Mouse (Mus musculus) midbrain, embryonic 14.5 days (tissue): Measurements from ENCODE around the gene Pip5k1a. TPM values are rescaled to one million over a fixed set of nuclear protein-coding genes. Genes with fewer than 3 reads are reported as not detected.

Source experiments
- ATAC-seq: fragments of 200-750 bp; cut with Nextera tagmentation; 2 replicates; pipeline ENCODE4 v1.8.0; 2017; ENCODE audit warnings: moderate number of reproducible peaks, moderate library complexity; ENCODE audit not compliant: low FRiP score, low TSS enrichment
- DNase-seq: peaks from one replicate; pipeline ENCODE4 v3.0.0-alpha.2; 2015
- H3K27ac ChIP-seq: fragments of 300-500 bp; sonication (generic); replicated peaks from 2 replicates; pipeline ENCODE4 v1.5.1; 2014; ENCODE audit warnings: mild to moderate bottlenecking, low read depth, low read length, moderate library complexity
- H3K27me3 ChIP-seq: fragments of 300-500 bp; sonication (generic); 2 replicates; pipeline ENCODE4 v1.6.1; 2014; ENCODE audit warnings: low read length, control low read depth, mixed read lengths; ENCODE audit not compliant: control insufficient read depth, insufficient read depth
- H3K36me3 ChIP-seq: fragments of 300-500 bp; sonication (generic); 2 replicates; pipeline ENCODE4 v1.6.1; 2014; ENCODE audit warnings: low read length, control low read depth; ENCODE audit not compliant: control insufficient read depth, insufficient read depth
- H3K4me1 ChIP-seq: fragments of 300-500 bp; sonication (generic); 2 replicates; pipeline ENCODE4 v1.6.1; 2014; ENCODE audit warnings: mild to moderate bottlenecking, antibody characterized with exemption, low read length, control low read depth; ENCODE audit not compliant: control insufficient read depth, insufficient read depth
- H3K4me2 ChIP-seq: fragments of 300-500 bp; sonication (generic); 2 replicates; pipeline ENCODE4 v1.6.1; 2014; ENCODE audit warnings: mild to moderate bottlenecking, low read length, moderate library complexity
- H3K4me3 ChIP-seq: fragments of 300-500 bp; sonication (generic); replicated peaks from 2 replicates; pipeline ENCODE4 v1.5.1; 2014; ENCODE audit warnings: low read depth, low read length
- H3K9ac ChIP-seq: fragments of 300-500 bp; sonication (generic); replicated peaks from 2 replicates; pipeline ENCODE4 v1.6.1; 2014; ENCODE audit warnings: mild to moderate bottlenecking, low read length, moderate library complexity
- H3K9me3 ChIP-seq: fragments of 300-500 bp; sonication (generic); 2 replicates; pipeline ENCODE4 v1.6.1; 2016; ENCODE audit warnings: low read length, control low read depth, mixed read lengths; ENCODE audit not compliant: control insufficient read depth
- WGBS: fragments of 180-500 bp; shearing (Covaris S2); extraction: QIAGEN DNeasy Blood & Tissue Kit; methylation state at CpG from one replicate; pipeline ENCODE4 v1.1.7; 2014; 5-methylcytosine and 5-hydroxymethylcytosine counted together
- polyA plus RNA-seq: library from polyadenylated mRNA; unstranded; fragments of >200 nt; fragmentation: Nextera tagmentation; extraction: Ambion mirVana; gene quantifications from 2 replicates; pipeline ENCODE4 v1.2.1, GENCODE M21; 2014

Gene Pip5k1a
- polyA plus RNA-seq, 1 experiment from 2014 or later: 15.0 TPM

- Histone ChIP-seq H3K4me2 (no peak overlapping the region), H3K4me3 (no peak overlapping the region), H3K27ac (no peak overlapping the region), H3K36me3 (peaks cover 23% of the 10 kb centered on the region), H3K27me3 (no peaks in the 10 kb centered on the region), H3K4me1 (peaks cover 9% of the 10 kb centered on the region), H3K9me3 (no peaks in the 10 kb centered on the region), H3K9ac (no peak overlapping the region)
- ATAC-seq (no peak), DNase-seq (no peak)
- 89% methylated on average over 5 of the region's 5 CpGs for WGBS
Observed at GRCm38 (mm10) chr3:95130081-95130480, 23.4 kb upstream of the Pip5k1a start.

DNA sequence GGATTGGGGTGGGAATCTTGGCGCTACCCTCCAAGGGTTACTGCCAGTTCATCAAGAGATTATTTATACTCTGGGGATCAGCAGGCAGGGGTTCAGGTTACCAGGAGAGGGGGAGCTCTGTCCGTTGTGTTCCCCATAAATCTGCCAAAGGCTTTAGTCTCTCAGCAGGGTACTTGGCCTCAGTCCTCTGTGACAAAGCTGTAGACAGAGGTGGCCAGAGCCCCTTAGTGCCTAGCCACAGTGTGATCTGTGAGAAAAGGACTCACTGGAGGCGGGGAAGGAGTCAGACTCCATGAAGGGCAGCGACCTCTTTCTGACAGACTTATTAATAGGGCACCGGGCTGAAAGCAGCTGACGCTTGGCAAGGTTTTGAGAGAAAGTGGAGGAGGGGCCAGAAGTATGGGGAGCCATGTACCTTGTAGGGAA, 22.5 kb upstream of the Pip5k1a start:
- peaks cover 6% of the 10 kb centered on the region for H3K4me1 ChIP-seq
- no peak overlapping the region for H3K9ac ChIP-seq
- H3K4me2 ChIP-seq: no peak overlapping the region
- H3K36me3 ChIP-seq: peaks cover 23% of the 10 kb centered on the region
- no peak overlapping the region for H3K27ac ChIP-seq
- no peak overlapping the region for H3K4me3 ChIP-seq
- ATAC-seq (no peak), DNase-seq (no peak)
- no peaks in the 10 kb centered on the region for H3K27me3 ChIP-seq
- WGBS: 54% methylated on average over 6 of the region's 6 CpGs
- no peaks in the 10 kb centered on the region for H3K9me3 ChIP-seq

DNA sequence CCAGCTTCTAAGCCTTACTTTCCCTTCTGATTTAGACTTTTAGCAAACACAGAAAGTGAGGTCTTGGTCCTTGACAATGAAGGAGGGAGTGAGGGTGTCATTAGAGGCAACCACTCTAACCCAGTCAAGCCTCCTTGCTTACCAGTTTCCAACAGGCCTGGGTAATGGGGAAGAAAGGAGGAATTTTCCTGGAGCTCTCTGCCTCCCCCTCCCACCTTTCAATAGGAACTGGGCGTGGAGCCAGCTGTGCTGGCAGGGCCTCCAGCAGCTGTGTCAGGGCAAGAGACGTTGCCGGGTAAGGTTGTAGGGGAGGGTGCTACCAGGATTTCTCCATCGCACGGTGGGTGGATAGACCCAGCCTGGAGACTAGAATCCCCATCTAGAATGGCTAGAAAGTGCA, 18.2 kb upstream of the Pip5k1a start:
- no peak overlapping the region for H3K4me2 ChIP-seq
- H3K9me3 ChIP-seq: no peaks in the 10 kb centered on the region
- ATAC-seq (peak; percentile 31; the same call in 1 of the 2 replicates), DNase-seq (peak; percentile 63)
- 41% methylated on average over 5 of the region's 5 CpGs for WGBS
- H3K4me1 ChIP-seq: no peaks in the 10 kb centered on the region
- H3K9ac ChIP-seq: no peak overlapping the region
- no peaks in the 10 kb centered on the region for H3K27me3 ChIP-seq
- peaks cover 42% of the 10 kb centered on the region for H3K36me3 ChIP-seq
- no peak overlapping the region for H3K27ac ChIP-seq
- no peak overlapping the region for H3K4me3 ChIP-seq

GRCm38 (mm10) chr3:95124246-95124645, 17.5 kb upstream of the Pip5k1a start, which contains the start of gene Tmod4:
TSS of gene Tmod4 (plus strand) at chr3:95124476.
- H3K9ac ChIP-seq: no peak within 1 kb of the TSS
- WGBS: 60% methylated on average over 6 of the region's 6 CpGs
- H3K4me2 ChIP-seq: no peak within 1 kb of the TSS
- H3K27ac ChIP-seq: no peak within 1 kb of the TSS
- no peaks in the 10 kb centered on the region for H3K4me1 ChIP-seq
- no peak within 1 kb of the TSS for H3K4me3 ChIP-seq
- no peaks in the 10 kb centered on the region for H3K9me3 ChIP-seq
- DNase-seq (peak; percentile 45), ATAC-seq (no peak)
- peaks cover 42% of the 10 kb centered on the region for H3K36me3 ChIP-seq
- H3K27me3 ChIP-seq: no peaks in the 10 kb centered on the region

GRCm38 (mm10) chr3:95121580-95121979, 14.8 kb upstream of the Pip5k1a start:
- Histone ChIP-seq H3K4me3 (no peak overlapping the region), H3K9ac (no peak overlapping the region), H3K9me3 (no peaks in the 10 kb centered on the region), H3K27me3 (no peaks in the 10 kb centered on the region), H3K4me1 (no peaks in the 10 kb centered on the region), H3K27ac (0 out of 2 replicates have a peak overlapping the region, but pooled peaks have one; percentile 37), H3K4me2 (no peak overlapping the region), H3K36me3 (peaks cover 65% of the 10 kb centered on the region)
- 89% methylated on average over 6 of the region's 6 CpGs for WGBS
- DNase-seq (no peak), ATAC-seq (no peak)

DNA sequence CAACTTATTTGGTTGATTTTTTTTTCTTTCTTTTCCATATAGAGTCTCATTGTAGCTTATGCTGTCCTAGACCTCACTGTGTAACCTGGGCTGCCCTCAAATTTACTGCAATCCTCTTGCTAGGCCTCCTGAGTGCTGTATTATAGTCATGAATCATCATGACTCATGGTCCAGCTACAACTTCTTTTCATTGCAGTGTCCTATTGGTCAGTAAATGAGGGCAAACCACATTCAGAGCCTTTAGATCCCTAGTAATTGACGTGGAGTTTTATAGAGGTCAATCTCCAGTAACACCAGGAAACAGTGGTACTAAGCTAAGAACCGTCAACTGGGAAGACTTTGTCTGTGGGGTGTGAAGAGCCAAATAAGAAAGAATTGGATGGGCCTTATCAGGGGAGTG, 11.0 kb upstream of the Pip5k1a start:
- no peak for ATAC-seq
- 100% methylated on average over 2 of the region's 2 CpGs for WGBS
- Histone ChIP-seq H3K27ac (no peak overlapping the region), H3K27me3 (no peaks in the 10 kb centered on the region), H3K4me3 (no peak overlapping the region), H3K4me2 (no peak overlapping the region), H3K36me3 (peaks cover 83% of the 10 kb centered on the region), H3K9ac (no peak overlapping the region), H3K9me3 (no peaks in the 10 kb centered on the region), H3K4me1 (0 out of 2 replicates have a peak, but pooled peaks cover 1% of the 10 kb centered on the region)
- no peak for DNase-seq

DNA sequence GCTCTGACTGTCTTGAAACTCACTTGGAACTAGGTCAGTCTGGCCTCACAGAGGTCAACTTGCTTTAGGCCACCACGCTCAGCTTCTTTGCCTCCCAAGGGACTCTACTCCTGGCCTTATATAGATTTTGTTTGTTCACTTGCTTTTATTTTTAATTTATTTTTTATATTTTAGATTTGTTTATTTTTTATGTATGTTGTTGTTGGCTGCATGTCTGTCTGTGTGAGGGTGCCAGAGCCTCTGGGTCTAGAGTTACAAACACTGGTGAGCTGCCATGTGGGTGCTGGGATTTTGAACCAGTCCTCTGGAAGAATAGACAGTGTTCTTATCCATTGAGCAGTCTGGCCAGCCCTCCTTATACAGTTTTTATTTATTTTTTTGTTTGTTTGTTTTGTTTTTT, 6.0 kb upstream of the Pip5k1a start:
- no peak for ATAC-seq
- 95% methylated on average over 1 of the region's 1 CpGs for WGBS
- H3K4me3 ChIP-seq: no peak overlapping the region

GRCm38 (mm10) chr3:95110911-95111726, 4.4 kb upstream of the Pip5k1a start, which contains the start of gene Vps72:
TSS of gene Vps72 (plus strand) at chr3:95111022.
- peak within 1 kb of the TSS; percentile 88 for H3K4me3 ChIP-seq
- H3K4me2 ChIP-seq: peak within 1 kb of the TSS; percentile 49
- peak; percentile 95 for DNase-seq
- H3K36me3 ChIP-seq: peaks cover 20% of the 10 kb centered on the region
- under 1% methylated on average over 54 of the region's 54 CpGs for WGBS
- peak; percentile 76 for ATAC-seq
- peak within 1 kb of the TSS; percentile 76 for H3K9ac ChIP-seq
- no peaks in the 10 kb centered on the region for H3K27me3 ChIP-seq
- peaks cover 11% of the 10 kb centered on the region for H3K4me1 ChIP-seq
- H3K27ac ChIP-seq: peak within 1 kb of the TSS; percentile 96
- H3K9me3 ChIP-seq: no peaks in the 10 kb centered on the region

More for the DNA sequence above, 6.0 kb upstream of the Pip5k1a start:
- Histone ChIP-seq H3K27me3 (no peaks in the 10 kb centered on the region), H3K9me3 (no peaks in the 10 kb centered on the region), H3K4me2 (peak overlapping the region; percentile 49; the same call in 1 of the 2 replicates), H3K4me1 (peaks cover 11% of the 10 kb centered on the region), H3K36me3 (peaks cover 34% of the 10 kb centered on the region), H3K9ac (no peak overlapping the region), H3K27ac (no peak overlapping the region)
- no peak for DNase-seq

DNA sequence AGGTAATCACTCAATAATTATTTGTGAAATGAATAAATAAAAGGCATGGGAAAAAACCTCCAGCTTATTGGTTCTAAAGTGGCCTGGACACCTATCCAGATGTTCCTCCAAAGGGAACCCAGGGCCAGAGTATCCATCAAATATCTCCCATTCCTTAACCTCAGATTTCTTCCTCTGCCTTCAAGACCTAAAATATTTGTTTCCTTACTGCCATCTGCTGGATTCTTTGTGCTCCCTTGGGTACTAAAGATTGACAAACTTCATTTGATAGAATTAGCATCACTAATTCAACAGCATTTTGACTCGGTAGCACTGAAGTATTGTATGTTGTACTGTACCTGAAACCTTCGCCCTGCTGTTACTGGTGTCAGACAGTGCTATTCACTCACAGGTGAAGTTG, 1.2 kb upstream of the Pip5k1a start:
- Histone ChIP-seq H3K27me3 (no peaks in the 10 kb centered on the region), H3K9me3 (no peaks in the 10 kb centered on the region), H3K36me3 (0 out of 2 replicates have a peak, but pooled peaks cover 3% of the 10 kb centered on the region), H3K4me2 (no peak overlapping the region), H3K27ac (no peak overlapping the region), H3K4me3 (no peak overlapping the region), H3K4me1 (peaks cover 22% of the 10 kb centered on the region), H3K9ac (no peak overlapping the region)
- ATAC-seq (no peak), DNase-seq (peak; percentile 31)
- WGBS: 78% methylated on average over 2 of the region's 2 CpGs
